Mouse (Mus musculus) left cerebral cortex, adult 6 months (tissue): Measurements from ENCODE around the gene Gm13277. TPM values are rescaled to one million over a fixed set of nuclear protein-coding genes. Genes with fewer than 3 reads are reported as not detected.

Experiments used
- long read RNA-seq, 2 experiments: library from polyadenylated mRNA; unstranded; transcript quantifications; one replicate each; pipeline ENCODE4 v2.0.0; 2019 to 2020
- polyA plus RNA-seq: library from polyadenylated mRNA; unstranded; fragments of <200 nt; fragmentation: Nextera tagmentation; gene quantifications from 2 replicates; pipeline ENCODE4 v1.2.3, GENCODE M21; 2021

Gm13277 gene
- not detected in 2 replicates for polyA plus RNA-seq
- long read RNA-seq, experiment 1 = 0 reads
- long read RNA-seq, experiment 2 = 0 reads

DNA sequence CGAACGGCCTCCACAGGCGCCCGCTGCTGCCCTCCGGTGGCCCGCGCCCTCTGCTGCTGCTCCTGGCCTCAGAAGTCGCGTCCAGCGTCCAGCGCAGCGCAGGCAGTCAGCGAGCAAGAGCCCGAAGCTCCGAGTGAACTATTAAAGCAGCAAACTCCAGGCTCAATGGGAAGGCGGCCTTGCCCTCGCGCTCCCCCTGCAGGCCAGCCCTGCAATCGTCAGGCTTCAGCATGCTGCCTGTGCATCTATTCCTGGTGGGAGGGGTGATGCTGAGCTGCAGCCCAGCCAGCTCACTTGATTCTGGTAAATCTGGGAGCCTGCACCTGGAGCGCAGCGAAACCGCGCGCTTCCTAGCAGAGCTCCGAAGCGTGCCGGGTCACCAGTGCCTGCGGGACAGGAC is at the start of gene Gm13277:
Gene Gm13277, plus strand, starts transcription at position 231 of the 400 bp plus-strand sequence.

DNA sequence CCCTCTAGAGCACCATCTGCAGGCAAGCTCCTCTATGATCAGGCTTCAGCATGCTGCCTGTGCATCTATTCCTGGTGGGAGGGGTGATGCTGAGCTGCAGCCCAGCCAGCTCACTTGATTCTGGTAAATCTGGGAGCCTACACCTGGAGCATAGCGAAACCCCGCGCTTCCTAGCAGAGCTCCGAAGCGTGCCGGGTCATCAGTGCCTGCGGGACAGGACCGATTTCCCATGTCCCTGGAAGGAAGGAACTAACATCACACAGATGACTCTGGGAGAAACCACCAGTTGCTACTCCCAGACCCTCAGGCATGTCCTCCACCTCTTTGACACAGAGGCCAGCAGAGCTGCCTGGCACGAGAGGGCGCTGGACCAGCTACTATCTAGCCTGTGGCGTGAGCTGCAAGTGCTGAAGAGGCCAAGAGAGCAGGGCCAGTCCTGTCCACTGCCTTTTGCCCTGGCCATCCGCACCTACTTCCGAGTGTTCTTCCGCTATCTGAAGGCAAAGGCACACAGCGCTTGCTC is 33.6 kb upstream of the Gm13277 start, which contains the start of gene Gm13271:
Gene Gm13271, plus strand, starts transcription at position 51 of the 523 bp plus-strand sequence.

DNA sequence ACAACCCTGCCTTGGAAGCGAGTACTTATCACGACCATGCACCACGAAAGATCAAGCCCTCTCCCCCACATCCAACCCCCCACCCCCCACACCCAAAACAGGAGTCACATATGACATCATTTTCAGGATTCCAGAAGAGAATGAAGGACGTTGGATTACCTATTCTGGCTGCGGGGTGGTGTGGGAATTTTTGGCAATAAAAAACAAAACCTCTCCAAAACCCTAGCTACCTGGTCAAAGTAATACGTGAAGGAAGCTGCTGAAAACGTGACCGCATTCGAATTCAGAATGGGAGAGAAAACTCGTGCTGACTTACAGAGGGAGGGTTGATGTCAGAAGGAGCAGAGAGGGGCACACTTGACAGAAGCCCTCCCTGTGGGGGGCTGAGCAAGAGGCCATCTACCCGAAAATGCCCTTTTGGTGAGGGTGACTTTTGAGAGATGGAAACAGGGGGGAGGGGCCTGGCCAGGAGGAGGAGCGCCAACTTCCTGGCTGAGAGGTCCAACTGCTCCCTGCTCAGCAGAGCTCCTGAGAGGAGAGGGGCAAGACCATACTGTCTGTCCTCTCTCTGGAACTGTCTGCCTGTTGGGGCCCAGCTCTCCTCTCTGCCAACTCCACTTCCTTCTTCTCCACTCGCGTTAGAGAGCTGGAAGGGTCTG is 28.7 kb upstream of the Gm13277 start, which contains the start of gene Gm13283:
Gene Gm13283, plus strand, starts transcription at position 510 of the 659 bp plus-strand sequence.

DNA sequence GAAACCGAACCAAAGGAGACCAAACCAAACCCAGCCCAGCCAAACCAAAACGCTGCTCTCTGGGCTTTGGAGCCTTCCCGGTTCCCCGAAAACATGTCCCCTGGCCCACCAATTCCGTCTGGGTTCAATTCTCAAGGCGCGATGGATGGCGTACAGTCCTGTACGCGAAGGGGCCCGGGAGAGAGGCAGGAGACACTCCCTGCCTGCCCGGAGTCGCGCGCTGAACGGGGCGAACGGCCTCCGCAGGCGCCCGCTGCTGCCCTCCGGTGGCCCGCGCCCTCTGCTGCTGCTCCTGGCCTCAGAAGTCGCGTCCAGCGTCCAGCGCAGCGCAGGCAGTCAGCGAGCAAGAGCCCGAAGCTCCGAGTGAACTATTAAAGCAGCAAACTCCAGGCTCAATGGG is 14.9 kb upstream of the Gm13277 start, which contains the start of gene Gm13290:
Gene Gm13290, plus strand, starts transcription at position 301 of the 400 bp plus-strand sequence.

DNA sequence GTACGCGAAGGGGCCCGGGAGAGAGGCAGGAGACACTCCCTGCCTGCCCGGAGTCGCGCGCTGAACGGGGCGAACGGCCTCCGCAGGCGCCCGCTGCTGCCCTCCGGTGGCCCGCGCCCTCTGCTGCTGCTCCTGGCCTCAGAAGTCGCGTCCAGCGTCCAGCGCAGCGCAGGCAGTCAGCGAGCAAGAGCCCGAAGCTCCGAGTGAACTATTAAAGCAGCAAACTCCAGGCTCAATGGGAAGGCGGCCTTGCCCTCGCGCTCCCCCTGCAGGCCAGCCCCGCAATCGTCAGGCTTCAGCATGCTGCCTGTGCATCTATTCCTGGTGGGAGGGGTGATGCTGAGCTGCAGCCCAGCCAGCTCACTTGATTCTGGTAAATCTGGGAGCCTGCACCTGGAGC is 11.8 kb upstream of the Gm13277 start, which contains the start of gene Gm13289:
Gene Gm13289, plus strand, starts transcription at position 301 of the 400 bp plus-strand sequence.

DNA sequence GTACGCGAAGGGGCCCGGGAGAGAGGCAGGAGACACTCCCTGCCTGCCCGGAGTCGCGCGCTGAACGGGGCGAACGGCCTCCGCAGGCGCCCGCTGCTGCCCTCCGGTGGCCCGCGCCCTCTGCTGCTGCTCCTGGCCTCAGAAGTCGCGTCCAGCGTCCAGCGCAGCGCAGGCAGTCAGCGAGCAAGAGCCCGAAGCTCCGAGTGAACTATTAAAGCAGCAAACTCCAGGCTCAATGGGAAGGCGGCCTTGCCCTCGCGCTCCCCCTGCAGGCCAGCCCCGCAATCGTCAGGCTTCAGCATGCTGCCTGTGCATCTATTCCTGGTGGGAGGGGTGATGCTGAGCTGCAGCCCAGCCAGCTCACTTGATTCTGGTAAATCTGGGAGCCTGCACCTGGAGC is 8.9 kb upstream of the Gm13277 start, which contains the start of gene Gm13272:
Gene Gm13272, plus strand, starts transcription at position 301 of the 400 bp plus-strand sequence.

DNA sequence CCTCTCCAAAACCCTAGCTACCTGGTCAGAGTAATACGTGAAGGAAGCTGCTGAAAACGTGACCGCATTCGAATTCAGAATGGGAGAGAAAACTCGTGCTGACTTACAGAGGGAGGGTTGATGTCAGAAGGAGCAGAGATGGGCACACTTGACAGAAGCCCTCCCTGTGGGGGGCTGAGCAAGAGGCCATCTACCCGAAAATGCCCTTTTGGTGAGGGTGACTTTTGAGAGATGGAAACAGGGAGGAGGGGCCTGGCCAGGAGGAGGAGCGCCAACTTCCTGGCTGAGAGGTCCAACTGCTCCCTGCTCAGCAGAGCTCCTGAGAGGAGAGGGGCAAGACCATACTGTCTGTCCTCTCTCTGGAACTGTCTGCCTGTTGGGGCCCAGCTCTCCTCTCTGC is 6.6 kb upstream of the Gm13277 start, which contains the start of gene Ifnz:
Gene Ifnz, plus strand, starts transcription at position 301 of the 400 bp plus-strand sequence.

DNA sequence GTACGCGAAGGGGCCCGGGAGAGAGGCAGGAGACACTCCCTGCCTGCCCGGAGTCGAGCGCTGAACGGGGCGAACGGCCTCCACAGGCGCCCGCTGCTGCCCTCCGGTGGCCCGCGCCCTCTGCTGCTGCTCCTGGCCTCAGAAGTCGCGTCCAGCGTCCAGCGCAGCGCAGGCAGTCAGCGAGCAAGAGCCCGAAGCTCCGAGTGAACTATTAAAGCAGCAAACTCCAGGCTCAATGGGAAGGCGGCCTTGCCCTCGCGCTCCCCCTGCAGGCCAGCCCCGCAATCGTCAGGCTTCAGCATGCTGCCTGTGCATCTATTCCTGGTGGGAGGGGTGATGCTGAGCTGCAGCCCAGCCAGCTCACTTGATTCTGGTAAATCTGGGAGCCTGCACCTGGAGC is 3.0 kb upstream of the Gm13277 start, which contains the start of gene Gm13276:
Gene Gm13276, plus strand, starts transcription at position 301 of the 400 bp plus-strand sequence.

DNA sequence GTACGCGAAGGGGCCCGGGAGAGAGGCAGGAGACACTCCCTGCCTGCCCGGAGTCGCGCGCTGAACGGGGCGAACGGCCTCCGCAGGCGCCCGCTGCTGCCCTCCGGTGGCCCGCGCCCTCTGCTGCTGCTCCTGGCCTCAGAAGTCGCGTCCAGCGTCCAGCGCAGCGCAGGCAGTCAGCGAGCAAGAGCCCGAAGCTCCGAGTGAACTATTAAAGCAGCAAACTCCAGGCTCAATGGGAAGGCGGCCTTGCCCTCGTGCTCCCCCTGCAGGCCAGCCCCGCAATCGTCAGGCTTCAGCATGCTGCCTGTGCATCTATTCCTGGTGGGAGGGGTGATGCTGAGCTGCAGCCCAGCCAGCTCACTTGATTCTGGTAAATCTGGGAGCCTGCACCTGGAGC is 2.8 kb downstream of the Gm13277 start, which contains the start of gene Gm13278:
Gene Gm13278, plus strand, starts transcription at position 301 of the 400 bp plus-strand sequence.

DNA sequence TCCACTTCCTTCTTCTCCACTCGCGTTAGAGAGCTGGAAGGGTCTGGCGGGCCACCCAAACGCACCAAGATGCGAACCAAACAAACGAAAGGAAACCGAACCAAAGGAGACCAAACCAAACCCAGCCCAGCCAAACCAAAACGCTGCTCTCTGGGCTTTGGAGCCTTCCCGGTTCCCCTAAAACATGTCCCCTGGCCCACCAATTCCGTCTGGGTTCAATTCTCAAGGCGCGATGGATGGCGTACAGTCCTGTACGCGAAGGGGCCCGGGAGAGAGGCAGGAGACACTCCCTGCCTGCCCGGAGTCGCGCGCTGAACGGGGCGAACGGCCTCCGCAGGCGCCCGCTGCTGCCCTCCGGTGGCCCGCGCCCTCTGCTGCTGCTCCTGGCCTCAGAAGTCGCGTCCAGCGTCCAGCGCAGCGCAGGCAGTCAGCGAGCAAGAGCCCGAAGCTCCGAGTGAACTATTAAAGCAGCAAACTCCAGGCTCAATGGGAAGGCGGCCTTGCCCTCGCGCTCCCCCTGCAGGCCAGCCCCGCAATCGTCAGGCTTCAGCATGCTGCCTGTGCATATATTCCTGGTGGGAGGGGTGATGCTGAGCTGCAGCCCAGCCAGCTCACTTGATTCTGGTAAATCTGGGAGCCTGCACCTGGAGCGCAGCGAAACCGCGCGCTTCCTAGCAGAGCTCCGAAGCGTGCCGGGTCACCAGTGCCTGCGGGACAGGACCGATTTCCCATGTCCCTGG is 5.7 kb downstream of the Gm13277 start, which contains the start of gene Gm13275:
Gene Gm13275, plus strand, starts transcription at position 552 of the 740 bp plus-strand sequence.

DNA sequence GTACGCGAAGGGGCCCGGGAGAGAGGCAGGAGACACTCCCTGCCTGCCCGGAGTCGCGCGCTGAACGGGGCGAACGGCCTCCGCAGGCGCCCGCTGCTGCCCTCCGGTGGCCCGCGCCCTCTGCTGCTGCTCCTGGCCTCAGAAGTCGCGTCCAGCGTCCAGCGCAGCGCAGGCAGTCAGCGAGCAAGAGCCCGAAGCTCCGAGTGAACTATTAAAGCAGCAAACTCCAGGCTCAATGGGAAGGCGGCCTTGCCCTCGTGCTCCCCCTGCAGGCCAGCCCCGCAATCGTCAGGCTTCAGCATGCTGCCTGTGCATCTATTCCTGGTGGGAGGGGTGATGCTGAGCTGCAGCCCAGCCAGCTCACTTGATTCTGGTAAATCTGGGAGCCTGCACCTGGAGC is 8.7 kb downstream of the Gm13277 start, which contains the start of gene Gm13279:
Gene Gm13279, plus strand, starts transcription at position 301 of the 400 bp plus-strand sequence.

DNA sequence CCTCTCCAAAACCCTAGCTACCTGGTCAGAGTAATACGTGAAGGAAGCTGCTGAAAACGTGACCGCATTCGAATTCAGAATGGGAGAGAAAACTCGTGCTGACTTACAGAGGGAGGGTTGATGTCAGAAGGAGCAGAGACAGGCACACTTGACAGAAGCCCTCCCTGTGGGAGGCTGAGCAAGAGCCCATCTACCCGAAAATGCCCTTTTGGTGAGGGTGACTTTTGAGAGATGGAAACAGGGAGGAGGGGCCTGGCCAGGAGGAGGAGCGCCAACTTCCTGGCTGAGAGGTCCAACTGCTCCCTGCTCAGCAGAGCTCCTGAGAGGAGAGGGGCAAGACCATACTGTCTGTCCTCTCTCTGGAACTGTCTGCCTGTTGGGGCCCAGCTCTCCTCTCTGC is 10.9 kb downstream of the Gm13277 start, which contains the start of gene Gm13285:
Gene Gm13285, plus strand, starts transcription at position 301 of the 400 bp plus-strand sequence.

DNA sequence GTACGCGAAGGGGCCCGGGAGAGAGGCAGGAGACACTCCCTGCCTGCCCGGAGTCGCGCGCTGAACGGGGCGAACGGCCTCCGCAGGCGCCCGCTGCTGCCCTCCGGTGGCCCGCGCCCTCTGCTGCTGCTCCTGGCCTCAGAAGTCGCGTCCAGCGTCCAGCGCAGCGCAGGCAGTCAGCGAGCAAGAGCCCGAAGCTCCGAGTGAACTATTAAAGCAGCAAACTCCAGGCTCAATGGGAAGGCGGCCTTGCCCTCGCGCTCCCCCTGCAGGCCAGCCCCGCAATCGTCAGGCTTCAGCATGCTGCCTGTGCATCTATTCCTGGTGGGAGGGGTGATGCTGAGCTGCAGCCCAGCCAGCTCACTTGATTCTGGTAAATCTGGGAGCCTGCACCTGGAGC is 14.5 kb downstream of the Gm13277 start, which contains the start of gene Gm13287:
Gene Gm13287, plus strand, starts transcription at position 301 of the 400 bp plus-strand sequence.

DNA sequence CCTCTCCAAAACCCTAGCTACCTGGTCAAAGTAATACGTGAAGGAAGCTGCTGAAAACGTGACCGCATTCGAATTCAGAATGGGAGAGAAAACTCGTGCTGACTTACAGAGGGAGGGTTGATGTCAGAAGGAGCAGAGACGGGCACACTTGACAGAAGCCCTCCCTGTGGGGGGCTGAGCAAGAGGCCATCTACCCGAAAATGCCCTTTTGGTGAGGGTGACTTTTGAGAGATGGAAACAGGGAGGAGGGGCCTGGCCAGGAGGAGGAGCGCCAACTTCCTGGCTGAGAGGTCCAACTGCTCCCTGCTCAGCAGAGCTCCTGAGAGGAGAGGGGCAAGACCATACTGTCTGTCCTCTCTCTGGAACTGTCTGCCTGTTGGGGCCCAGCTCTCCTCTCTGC is 16.8 kb downstream of the Gm13277 start, which contains the start of gene Gm13288:
Gene Gm13288, plus strand, starts transcription at position 301 of the 400 bp plus-strand sequence.

DNA sequence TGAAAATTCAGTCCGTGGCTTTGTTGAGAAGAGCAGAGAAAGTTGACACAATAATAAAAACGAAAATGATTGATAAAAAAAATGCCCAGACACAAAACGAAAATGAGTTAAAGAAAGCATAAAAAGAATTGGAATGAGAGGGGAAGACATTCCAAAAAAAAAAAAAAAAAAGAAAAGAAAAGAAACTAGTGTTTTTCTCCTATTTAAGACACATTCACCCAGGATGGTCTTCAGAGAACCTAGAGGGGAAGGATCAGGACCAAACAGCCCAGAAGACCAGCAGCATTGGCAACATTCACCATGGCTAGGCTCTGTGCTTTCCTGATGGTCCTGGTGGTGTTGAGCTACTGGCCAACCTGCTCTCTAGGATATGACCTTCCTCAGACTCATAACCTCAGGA is 27.5 kb downstream of the Gm13277 start, which contains the start of gene Ifna7:
Gene Ifna7, plus strand, starts transcription at position 301 of the 400 bp plus-strand sequence.

DNA sequence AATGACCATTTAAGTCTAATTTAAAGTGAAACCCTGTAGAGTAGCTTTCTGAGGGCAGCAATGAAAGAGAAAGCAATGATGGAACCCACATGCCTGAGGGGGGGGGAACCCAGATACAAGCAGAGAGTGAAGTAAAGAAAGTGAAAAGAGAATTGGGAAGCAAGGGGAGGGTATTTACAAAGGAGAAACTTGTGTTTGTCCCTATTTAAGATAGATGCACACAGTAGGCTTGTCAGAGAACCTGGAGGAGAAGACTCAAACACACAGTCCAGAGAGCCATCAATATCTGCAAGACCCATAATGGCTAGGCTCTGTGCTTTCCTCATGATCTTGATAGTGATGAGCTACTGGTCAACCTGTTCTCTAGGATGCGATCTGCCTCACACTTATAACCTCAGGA is 31.2 kb downstream of the Gm13277 start, which contains the start of gene Ifna11:
Gene Ifna11, plus strand, starts transcription at position 301 of the 400 bp plus-strand sequence.

DNA sequence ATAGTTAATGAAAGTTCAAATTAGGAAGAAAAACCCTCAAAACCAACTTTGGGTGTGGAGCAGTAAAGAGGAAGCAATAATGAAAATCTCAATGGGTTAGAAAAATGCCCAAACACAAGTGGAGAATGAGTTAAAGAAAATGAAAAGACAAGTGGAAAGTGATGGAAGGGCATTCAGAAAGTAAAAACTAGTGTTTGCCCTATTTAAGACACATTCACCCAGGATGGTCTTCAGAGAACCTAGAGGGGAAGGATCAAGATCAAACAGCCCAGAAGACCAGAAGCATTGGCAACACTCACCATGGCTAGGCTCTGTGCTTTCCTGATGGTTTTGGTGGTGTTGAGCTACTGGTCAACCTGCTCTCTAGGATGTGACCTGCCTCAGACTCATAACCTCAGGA is 38.7 kb downstream of the Gm13277 start, which contains the start of gene Ifna6:
Gene Ifna6, plus strand, starts transcription at position 301 of the 400 bp plus-strand sequence.

DNA sequence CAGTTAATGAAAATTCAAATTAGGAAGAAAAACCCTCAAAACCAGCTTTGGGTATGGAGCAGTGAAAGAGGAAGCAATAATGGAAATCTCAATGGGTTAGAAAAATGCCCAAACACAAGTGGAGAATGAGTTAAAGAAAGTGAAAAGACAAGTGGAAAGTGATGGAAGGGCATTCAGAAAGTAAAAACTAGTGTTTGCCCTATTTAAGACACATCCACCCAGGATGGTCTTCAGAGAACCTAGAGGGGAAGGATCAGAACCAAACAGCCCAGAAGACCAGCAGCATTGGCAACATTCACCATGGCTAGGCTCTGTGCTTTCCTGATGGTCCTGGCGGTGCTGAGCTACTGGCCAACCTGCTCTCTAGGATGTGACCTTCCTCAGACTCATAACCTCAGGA is 46.8 kb downstream of the Gm13277 start, which contains the start of gene Ifna5:
Gene Ifna5, plus strand, starts transcription at position 301 of the 400 bp plus-strand sequence.

